Mouse (Mus musculus) stomach, postnatal 0 days (tissue): ENCODE measurements around the gene Kat6b. TPM values are rescaled to one million over a fixed set of nuclear protein-coding genes. Genes with fewer than 3 reads are reported as not detected.

Experiments
- ATAC-seq: fragments of 200-750 bp; cut with Nextera tagmentation; 2 replicates; pipeline ENCODE4 v1.8.0; 2017; ENCODE audit not compliant: low FRiP score, low TSS enrichment
- DNase-seq: peaks from one replicate; pipeline ENCODE4 v3.0.0-alpha.2; 2016; ENCODE audit warnings: low spot score
- H3K27ac ChIP-seq: fragments of 300-500 bp; sonication (generic); replicated peaks from 2 replicates; pipeline ENCODE4 v1.5.1; 2014; ENCODE audit warnings: mild to moderate bottlenecking, control low read depth
- H3K27me3 ChIP-seq: fragments of 300-500 bp; sonication (generic); 2 replicates; pipeline ENCODE4 v1.6.1; 2014; ENCODE audit warnings: low read length; ENCODE audit not compliant: control insufficient read depth, insufficient read depth
- H3K36me3 ChIP-seq: fragments of 300-500 bp; sonication (generic); 2 replicates; pipeline ENCODE4 v1.6.1; 2014; ENCODE audit warnings: low read length, mixed read lengths; ENCODE audit not compliant: control insufficient read depth, insufficient read depth
- H3K4me1 ChIP-seq: fragments of 300-500 bp; sonication (generic); replicated peaks from 2 replicates; pipeline ENCODE4 v1.6.1; 2014; ENCODE audit warnings: antibody characterized with exemption; ENCODE audit not compliant: control insufficient read depth, insufficient read depth
- H3K4me2 ChIP-seq: fragments of 300-500 bp; sonication (generic); replicated peaks from 2 replicates; pipeline ENCODE4 v1.6.1; 2014; ENCODE audit warnings: low read depth, mild to moderate bottlenecking, control low read depth, moderate library complexity
- H3K4me3 ChIP-seq: fragments of 300-500 bp; sonication (generic); 2 replicates; pipeline ENCODE4 v1.5.1; 2014; ENCODE audit warnings: low read depth, low read length, control low read depth
- H3K9ac ChIP-seq: fragments of 300-500 bp; sonication (generic); 2 replicates; pipeline ENCODE4 v1.6.1; 2014; ENCODE audit warnings: mild to moderate bottlenecking, low read length, control low read depth, mixed read lengths
- H3K9me3 ChIP-seq: fragments of 300-500 bp; sonication (generic); 2 replicates; pipeline ENCODE4 v1.6.1; 2016; ENCODE audit warnings: low read length; ENCODE audit not compliant: control insufficient read depth
- CTCF ChIP-seq: IDR thresholded peaks from 2 replicates; pipeline ENCODE4 v1.5.1; 2016; ENCODE audit warnings: antibody characterized with exemption, low read depth, mild to moderate bottlenecking, moderate library complexity
- EP300 ChIP-seq: optimal IDR thresholded peaks from 2 replicates; pipeline ENCODE3; 2016; ENCODE audit warnings: antibody characterized with exemption
- WGBS: fragments of 180-500 bp; shearing (Covaris S2); extraction: QIAGEN DNeasy Blood & Tissue Kit; methylation state at CpG from one replicate; pipeline ENCODE4 v1.1.7; 2014; 5-methylcytosine and 5-hydroxymethylcytosine counted together
- polyA plus RNA-seq: library from polyadenylated mRNA; unstranded; fragments of >200 nt; fragmentation: Nextera tagmentation; extraction: Ambion mirVana; gene quantifications from 2 replicates; pipeline ENCODE4 v1.2.1, GENCODE M21; 2015

The Kat6b gene
- polyA plus RNA-seq, 1 experiment from 2014 or later: 4.0 TPM

DNA sequence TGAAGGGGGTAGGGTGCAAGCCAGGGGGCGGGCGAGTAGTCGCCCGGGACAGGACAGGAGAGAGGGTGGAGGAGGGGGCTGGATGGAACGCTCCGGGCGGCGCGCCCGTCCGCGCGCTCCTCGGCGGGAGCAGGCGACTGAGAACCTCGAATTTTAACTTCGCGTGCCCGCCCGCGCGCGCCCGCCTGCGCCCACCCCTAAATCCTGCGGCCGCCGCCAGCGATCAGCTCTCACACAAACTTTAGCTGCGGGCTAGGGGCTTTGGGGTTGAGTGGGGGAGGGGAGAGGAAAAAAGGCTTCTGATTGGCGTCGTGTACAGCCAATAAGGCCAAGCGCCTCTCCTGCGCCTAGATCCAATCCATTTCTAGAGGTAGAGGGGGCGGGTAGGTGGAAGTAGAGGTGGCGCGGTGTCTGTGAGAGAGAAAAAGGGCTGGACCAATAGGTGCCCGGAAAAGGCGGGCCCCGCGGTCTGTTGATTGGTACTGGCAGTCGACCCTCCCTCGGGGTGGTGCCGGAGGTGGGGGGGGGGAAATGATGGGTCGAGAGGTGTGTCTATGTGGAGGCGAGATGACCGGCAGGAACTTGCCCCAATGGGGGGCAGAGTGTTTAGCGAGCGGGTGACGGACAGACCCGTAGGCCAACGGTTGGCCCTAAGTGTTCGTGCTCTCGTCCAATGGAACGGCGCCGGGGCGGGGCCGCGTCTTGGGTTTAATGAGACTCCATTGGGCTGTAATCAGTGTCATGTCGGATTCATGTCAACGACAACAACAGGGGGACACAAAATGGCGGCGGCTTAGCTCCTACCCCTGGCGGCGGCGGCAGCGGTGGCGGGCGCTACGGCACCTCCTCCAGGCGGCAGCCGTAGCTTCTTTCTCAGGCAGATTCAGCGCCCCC is 19.2 kb downstream of the Kat6b start:
- H3K4me2 ChIP-seq: peak overlapping the region; percentile 97
- under 1% methylated on average over 57 of the region's 75 CpGs for WGBS
- peak; percentile 48; the same call in 1 of the 2 replicates for TF ChIP-seq CTCF
- peak; percentile 55 for TF ChIP-seq EP300
- no peaks in the 10 kb centered on the region for H3K4me1 ChIP-seq
- H3K27me3 ChIP-seq: no peaks in the 10 kb centered on the region
- H3K4me3 ChIP-seq: peak overlapping the region; percentile 87
- peak; percentile 98 for ATAC-seq
- H3K36me3 ChIP-seq: no peaks in the 10 kb centered on the region
- H3K9me3 ChIP-seq: no peaks in the 10 kb centered on the region
- peak overlapping the region; percentile 96 for H3K9ac ChIP-seq
- peak overlapping the region; percentile 99 for H3K27ac ChIP-seq
- peak; percentile 100 for DNase-seq

DNA sequence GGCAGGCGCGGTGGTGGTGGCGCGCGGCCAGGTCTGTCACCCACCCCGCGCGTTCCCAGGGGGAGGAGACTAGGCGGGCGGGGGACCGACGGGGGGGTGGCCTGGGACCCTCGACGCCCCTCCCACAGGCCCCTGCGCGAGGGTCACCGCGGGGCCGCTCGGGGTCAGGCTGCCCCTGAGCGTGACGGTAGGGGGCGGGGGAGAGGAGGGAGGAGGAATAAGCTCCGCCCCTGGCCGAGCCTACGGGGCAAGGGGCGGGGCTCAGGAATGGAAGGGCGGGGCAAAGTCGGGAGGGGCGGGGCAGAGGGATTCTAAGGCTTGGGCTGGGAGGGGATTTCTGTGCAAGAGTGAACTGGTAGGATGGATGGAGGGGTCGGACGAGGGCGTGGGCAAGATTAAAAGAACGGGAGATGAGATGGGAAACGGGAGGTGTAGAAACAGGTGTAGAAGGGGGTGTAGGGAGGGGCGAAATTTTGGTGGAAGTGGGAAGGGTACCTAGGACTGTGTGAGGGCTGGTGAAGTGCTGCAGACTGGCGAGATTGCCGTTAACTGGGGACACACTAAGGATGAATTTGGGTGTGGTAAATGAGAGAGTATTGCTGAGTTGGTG is 19.9 kb downstream of the Kat6b start:
- H3K27ac ChIP-seq: peak overlapping the region; percentile 99
- DNase-seq (peak; percentile 92), ATAC-seq (peak; percentile 43)
- peak overlapping the region; percentile 96 for H3K9ac ChIP-seq
- peak overlapping the region; percentile 79 for H3K4me3 ChIP-seq
- peak overlapping the region; percentile 55 for H3K4me2 ChIP-seq
- H3K36me3 ChIP-seq: no peaks in the 10 kb centered on the region
- no peaks in the 10 kb centered on the region for H3K27me3 ChIP-seq
- 2% methylated on average over 36 of the region's 38 CpGs for WGBS
- TF ChIP-seq CTCF (peak; percentile 33; the same call in 1 of the 2 replicates), EP300 (no peak)
- no peaks in the 10 kb centered on the region for H3K4me1 ChIP-seq
- no peaks in the 10 kb centered on the region for H3K9me3 ChIP-seq

DNA sequence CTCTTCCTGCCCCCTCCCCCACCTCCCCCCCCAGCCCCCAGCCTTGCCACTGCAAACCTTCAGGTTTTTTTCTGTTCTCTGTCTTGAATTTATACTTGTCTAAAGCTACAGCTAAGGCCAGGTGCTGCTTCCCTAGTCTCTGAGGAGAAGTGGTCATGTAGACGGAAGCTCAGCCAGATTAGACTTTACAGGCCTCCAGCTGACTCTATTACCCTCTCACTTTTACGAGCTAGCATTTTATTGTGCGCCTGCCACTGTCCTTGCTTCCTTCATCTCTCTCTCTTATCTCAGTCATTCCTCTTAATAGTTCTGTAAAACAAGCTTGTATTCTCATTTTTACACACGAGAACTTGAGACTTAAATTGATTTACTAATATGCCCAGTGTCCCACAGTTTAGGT is 23.8 kb downstream of the Kat6b start:
- TF ChIP-seq CTCF: no peak
- TF ChIP-seq EP300: no peak
- H3K27ac ChIP-seq: no peak overlapping the region
- DNase-seq (no peak), ATAC-seq (no peak)
- H3K9ac ChIP-seq: no peak overlapping the region
- no peaks in the 10 kb centered on the region; the same call in 1 of the 2 replicates for H3K36me3 ChIP-seq
- no peaks in the 10 kb centered on the region for H3K9me3 ChIP-seq
- H3K27me3 ChIP-seq: no peaks in the 10 kb centered on the region
- H3K4me2 ChIP-seq: no peak overlapping the region
- no peak overlapping the region for H3K4me3 ChIP-seq
- peaks cover 3% of the 10 kb centered on the region; the same call in 1 of the 2 replicates for H3K4me1 ChIP-seq
- 67% methylated on average over 4 of the region's 4 CpGs for WGBS

DNA sequence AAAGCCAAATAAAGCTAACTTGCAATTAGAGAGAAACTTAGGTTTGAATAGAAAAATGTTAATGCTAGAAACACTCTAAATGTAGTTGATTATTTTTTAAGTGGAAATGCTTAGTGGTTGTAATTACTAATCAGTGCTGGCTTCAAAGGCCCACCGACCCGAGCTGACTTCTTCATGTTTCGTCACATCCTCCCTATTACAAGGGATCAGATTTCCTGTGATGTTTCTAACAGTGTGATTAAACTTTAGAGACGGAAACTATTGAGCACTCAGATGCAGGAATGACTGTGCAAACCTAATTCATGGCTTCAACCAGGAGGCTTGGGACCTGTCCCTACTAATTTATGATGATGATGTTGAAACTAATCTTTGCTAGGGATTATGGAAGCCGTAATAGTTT is 25.8 kb downstream of the Kat6b start:
- DNase-seq: no peak
- Histone ChIP-seq H3K4me3 (no peak overlapping the region), H3K9me3 (no peaks in the 10 kb centered on the region), H3K36me3 (no peaks in the 10 kb centered on the region; the same call in 1 of the 2 replicates), H3K9ac (no peak overlapping the region), H3K4me1 (peaks cover 3% of the 10 kb centered on the region; the same call in 1 of the 2 replicates), H3K4me2 (no peak overlapping the region), H3K27ac (no peak overlapping the region), H3K27me3 (no peaks in the 10 kb centered on the region)
- ATAC-seq: no peak
- WGBS: 71% methylated on average over 5 of the region's 5 CpGs
- TF ChIP-seq CTCF (no peak), EP300 (no peak)

DNA sequence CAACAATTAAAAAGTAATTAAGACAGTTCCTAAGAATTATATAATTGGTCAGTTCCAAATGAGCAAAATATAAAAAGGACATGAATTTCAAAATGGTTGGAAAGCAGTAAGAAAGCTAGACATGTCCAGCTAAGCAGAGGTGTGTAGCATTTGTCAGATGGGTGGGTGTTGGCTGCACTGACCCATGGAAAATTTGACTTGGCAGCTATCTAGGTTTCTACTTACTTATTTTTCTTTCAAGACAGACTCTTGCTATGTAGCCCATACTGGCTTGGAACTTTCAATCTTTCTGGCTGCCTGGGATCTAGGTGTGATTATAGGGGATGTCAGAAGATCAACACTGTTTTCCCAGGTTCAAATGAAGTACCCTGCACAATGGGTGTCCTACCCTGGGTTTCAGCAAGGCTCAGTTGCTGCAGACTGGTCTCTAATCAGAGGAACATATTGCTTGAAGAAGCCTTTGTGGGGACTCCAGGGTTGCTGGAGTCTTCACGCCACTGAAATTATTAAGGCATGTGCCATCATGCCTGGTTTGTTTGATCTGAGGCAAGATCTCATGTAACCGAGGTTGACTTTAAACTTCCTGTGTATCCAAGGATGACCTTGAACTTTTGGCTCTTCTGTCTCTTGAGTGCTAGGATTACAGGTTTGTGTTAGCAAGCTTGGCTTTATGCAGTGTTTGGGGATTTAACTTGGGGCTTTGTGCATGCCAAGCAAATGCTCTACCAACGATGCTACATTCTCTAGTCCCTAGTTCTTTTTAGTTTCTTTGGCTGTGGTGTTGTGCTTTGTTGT is 28.1 kb downstream of the Kat6b start:
- H3K27me3 ChIP-seq: no peaks in the 10 kb centered on the region
- no peak overlapping the region for H3K4me2 ChIP-seq
- no peak overlapping the region for H3K9ac ChIP-seq
- 42% methylated on average over 3 of the region's 3 CpGs for WGBS
- no peak for TF ChIP-seq EP300
- no peak for TF ChIP-seq CTCF
- no peaks in the 10 kb centered on the region; the same call in 1 of the 2 replicates for H3K36me3 ChIP-seq
- ATAC-seq (no peak), DNase-seq (no peak)
- H3K9me3 ChIP-seq: no peaks in the 10 kb centered on the region
- no peak overlapping the region for H3K4me3 ChIP-seq
- H3K27ac ChIP-seq: peak overlapping the region; percentile 35; the same call in 1 of the 2 replicates
- peaks cover 3% of the 10 kb centered on the region; the same call in 1 of the 2 replicates for H3K4me1 ChIP-seq
